Mouse (Mus musculus) testis, adult 2 months (tissue): ENCODE measurements around the gene Arsb. TPM values are rescaled to one million over a fixed set of nuclear protein-coding genes. Genes with fewer than 3 reads are reported as not detected.
A peak's percentile ranks its signal among the peaks of the same experiment; 100 is the strongest.

Experiments
- H3K27ac ChIP-seq: fragments of 200-500 bp; 2 replicates; pipeline ENCODE4 v1.5.1; 2012; ENCODE audit warnings: low read depth, low read length; ENCODE audit not compliant: control insufficient read depth, insufficient read depth
- H3K27me3 ChIP-seq: fragments of 200-500 bp; 2 replicates; pipeline ENCODE4 v1.6.1; 2012; ENCODE audit warnings: mild to moderate bottlenecking, low read length, moderate library complexity; ENCODE audit not compliant: control insufficient read depth, insufficient read depth
- H3K36me3 ChIP-seq: fragments of 200-500 bp; 2 replicates; pipeline ENCODE4 v1.6.1; 2012; ENCODE audit warnings: mild to moderate bottlenecking, low read length; ENCODE audit not compliant: control insufficient read depth, insufficient read depth
- H3K4me1 ChIP-seq: fragments of 200-500 bp; 2 replicates; pipeline ENCODE4 v1.6.1; 2012; ENCODE audit warnings: low read length; ENCODE audit not compliant: control insufficient read depth, insufficient read depth
- H3K4me3 ChIP-seq: fragments of 200-500 bp; 2 replicates; pipeline ENCODE4 v1.5.1; 2012; ENCODE audit warnings: low read depth, mild to moderate bottlenecking, low read length, moderate library complexity, mixed read lengths; ENCODE audit not compliant: control insufficient read depth
- CTCF ChIP-seq: fragments of 200-500 bp; IDR thresholded peaks from 2 replicates; pipeline ENCODE4 v1.5.1; 2012; ENCODE audit warnings: low read depth, mild to moderate bottlenecking, inconsistent platforms, low read length, moderate library complexity; ENCODE audit not compliant: control insufficient read depth, insufficient read depth, insufficient replicate concordance
- POLR2A ChIP-seq: fragments of 200-500 bp; IDR thresholded peaks from 2 replicates; pipeline ENCODE4 v1.6.1; 2012; ENCODE audit warnings: low read depth, mild to moderate bottlenecking, inconsistent platforms, low read length, moderate library complexity; ENCODE audit not compliant: control insufficient read depth
- polyA plus RNA-seq: library from polyadenylated mRNA; depleted of rRNA; stranded (reverse); fragments of >200 nt; gene quantifications from 2 replicates; pipeline ENCODE4 v1.2.3, GENCODE M21; 2012

The Arsb gene
- polyA plus RNA-seq, 1 experiment, result 6.9 TPM

DNA sequence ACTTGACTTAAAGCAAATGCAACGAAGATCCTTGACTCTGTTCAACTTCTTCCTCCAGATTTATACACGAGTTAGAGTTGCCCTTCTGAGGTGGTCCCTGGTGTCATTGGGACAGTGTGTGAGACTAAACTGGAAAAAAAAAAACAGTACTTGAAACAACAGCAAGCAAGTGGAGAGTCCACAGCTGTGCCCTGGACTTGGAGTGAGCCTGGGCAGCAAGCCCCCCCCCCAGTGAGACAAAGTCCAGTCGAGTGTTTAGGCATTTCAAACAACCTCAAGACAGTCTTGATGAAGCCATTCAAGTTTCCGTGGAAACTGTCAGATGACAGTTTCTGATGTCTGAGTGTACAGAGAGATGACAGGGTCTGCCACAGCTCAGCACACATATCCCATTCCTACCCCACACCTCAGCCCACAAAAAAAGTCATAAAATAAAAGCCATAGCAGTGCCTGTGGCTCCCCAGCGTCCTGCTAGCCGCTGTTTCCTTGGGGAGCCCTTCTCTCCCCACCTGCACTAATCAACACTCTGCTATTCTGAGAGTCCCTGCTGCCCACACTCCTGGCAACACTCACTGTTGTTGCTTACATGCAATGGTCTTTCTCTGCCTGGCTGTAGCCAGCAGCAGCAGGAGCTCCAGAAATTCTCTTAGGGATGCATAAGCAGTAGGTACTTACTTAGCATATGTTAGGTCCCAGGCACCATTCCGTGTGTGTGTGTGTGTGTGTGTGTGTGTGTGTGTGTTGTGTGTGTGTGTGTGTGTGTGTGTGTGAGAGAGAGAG lies 159.3 kb downstream of the Arsb start:
- H3K27me3 ChIP-seq, result no peaks in the 10 kb centered on the region
- no peaks in the 10 kb centered on the region for H3K4me1 ChIP-seq
- no peaks in the 10 kb centered on the region for H3K36me3 ChIP-seq
- TF ChIP-seq CTCF (no peak), POLR2A (no peak)
- H3K4me3 ChIP-seq, result no peak overlapping the region
- H3K27ac ChIP-seq, result no peak overlapping the region

DNA sequence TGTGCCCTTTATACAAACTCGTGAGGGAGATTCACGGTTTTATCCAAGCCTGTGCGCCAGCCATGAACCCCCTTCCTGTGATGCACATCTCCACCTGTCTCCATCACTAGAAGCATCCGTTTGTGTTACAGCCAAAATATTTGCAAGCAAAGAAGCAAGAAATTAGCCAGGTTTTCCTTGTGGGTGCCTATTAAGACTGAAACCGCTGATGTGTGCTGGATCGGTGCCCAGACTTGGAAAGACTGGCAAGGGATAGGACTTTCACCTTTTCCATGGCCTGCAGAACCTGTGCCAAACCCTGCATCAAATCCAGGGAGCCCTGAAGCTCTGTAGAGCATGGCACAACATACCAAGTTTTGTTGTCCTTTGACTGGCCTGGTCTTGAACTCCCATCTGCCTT lies 165.0 kb downstream of the Arsb start:
- H3K4me3 ChIP-seq, result no peak overlapping the region
- H3K36me3 ChIP-seq, result no peaks in the 10 kb centered on the region
- TF ChIP-seq POLR2A (no peak), CTCF (no peak)
- no peaks in the 10 kb centered on the region for H3K27me3 ChIP-seq
- H3K4me1 ChIP-seq, result no peaks in the 10 kb centered on the region
- no peak overlapping the region for H3K27ac ChIP-seq

DNA sequence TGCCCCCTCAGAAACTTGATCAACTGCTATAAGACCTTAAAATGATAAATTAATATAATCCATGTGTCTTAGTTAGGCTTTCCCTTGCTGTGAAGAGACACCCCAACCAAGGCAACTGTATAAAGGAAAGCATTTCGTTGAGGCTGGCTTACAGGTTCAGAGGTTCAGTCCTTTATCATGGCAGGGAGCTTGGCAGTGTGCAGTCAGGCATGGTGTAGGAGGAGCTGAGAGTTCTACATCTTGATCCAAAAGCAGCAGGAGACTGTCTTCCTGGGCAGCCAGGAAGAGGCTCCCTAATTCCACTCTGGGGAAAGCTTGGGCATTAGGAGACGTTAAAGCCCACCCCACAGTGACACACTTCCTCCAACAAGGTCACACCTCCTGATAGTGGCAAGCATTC lies 166.7 kb downstream of the Arsb start:
- no peak for TF ChIP-seq CTCF
- TF ChIP-seq POLR2A, result no peak
- no peak overlapping the region for H3K4me3 ChIP-seq

DNA sequence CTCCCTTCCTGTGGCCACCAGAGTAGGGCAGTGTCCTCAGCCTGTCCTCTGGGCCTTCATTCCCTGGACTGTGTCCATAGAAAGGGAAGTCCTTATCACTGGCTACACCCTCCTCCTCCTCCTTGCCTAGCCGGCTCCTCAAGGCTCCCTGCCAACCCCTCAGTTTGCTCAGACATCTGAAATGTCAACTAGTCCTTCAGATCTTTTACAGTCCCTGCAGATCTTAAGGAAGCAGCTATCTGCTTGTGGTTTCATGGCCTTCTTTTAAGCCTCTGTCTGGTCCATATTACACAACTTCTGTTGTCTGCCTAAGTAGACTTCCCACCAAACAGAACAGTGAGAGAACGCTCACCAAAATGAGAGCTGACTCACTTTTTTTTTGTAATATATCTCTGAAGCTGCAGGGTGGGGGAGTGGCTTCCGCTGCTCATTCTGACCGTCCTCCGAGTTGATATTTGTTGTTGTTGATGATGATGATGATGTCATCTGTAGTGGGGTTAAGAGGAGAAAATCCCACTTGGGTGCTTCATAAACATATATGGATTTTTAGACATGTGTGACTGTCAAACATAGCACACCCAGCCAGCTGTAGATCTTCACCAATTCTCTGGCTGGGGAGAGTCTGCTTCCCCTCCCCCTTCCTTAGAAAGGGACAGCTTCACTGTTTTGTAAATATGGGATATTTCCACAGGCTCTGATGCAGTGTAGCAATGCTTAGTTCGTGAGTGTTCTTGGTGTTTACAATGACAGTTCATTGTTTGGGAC lies 168.1 kb downstream of the Arsb start:
- Histone ChIP-seq H3K27me3 (no peaks in the 10 kb centered on the region), H3K36me3 (no peaks in the 10 kb centered on the region), H3K27ac (peak overlapping the region; percentile 30; the same call in 1 of the 2 replicates), H3K4me3 (no peak overlapping the region), H3K4me1 (no peaks in the 10 kb centered on the region)
- TF ChIP-seq POLR2A, result no peak
- no peak for TF ChIP-seq CTCF

More for the DNA sequence above, 166.7 kb downstream of the Arsb start:
- H3K27me3 ChIP-seq, result no peaks in the 10 kb centered on the region
- no peaks in the 10 kb centered on the region for H3K4me1 ChIP-seq
- H3K36me3 ChIP-seq, result no peaks in the 10 kb centered on the region
- H3K27ac ChIP-seq, result no peak overlapping the region

DNA sequence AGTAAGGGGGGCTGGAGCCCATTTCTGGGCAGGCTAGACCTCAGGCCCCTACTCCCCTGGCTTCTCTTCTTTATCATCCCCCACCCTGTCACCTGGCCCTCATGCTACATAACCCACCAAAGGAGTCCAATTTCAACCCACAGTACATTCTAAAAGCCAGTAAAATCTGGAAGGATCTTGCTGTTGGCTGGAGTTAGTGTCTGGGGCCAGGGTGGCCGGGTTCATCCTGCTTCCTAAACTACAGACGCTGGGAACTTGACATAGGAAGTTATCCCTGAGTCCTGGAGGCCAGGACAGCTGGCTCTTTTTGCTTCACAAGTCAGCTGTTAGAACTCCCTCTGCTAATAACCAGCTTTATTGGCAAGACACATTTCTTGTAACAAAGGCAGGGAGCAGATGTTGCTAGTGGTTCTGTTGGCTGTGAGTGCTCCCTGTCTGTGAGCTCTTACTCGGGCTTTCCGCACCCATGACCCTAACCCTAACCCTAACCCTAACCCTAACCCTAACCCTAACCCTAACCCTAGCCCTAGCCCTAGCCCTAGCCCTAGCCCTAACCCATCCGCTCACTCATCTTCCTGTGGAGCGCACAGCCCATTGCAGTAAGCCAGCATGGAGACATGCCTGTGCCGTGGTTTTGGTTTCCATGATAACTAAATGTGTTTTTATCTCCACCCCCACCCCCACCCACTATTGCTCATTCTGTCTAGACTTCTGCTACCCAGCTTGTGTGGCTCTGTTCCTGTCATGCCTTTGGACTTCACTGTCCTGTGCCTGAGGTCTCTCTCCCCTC lies 169.5 kb downstream of the Arsb start:
- no peak for TF ChIP-seq POLR2A
- TF ChIP-seq CTCF, result no peak
- H3K4me3 ChIP-seq, result no peak overlapping the region
- H3K36me3 ChIP-seq, result no peaks in the 10 kb centered on the region
- H3K27me3 ChIP-seq, result no peaks in the 10 kb centered on the region
- H3K27ac ChIP-seq, result no peak overlapping the region
- no peaks in the 10 kb centered on the region for H3K4me1 ChIP-seq

DNA sequence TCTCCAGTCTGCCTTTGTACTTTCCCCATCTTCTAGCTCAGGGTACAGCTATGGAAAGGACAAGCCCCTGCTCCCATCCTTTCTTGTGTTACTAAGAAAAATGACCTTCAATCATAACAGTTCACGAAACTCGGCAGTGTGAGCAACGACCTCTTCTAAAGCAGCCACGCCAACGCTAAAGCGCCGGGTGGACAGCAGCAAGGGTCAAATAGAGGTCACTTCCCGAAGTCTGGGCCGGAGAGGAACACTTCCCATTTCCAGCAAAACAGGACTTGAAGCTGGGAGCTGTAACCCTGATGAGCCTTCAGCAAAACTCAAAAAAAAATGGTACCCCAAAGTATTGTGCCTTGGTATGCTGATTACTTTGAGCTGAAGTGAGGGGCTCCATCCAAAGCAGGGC lies 179.6 kb downstream of the Arsb start:
- no peaks in the 10 kb centered on the region for H3K36me3 ChIP-seq
- TF ChIP-seq CTCF (no peak), POLR2A (no peak)
- no peak overlapping the region for H3K27ac ChIP-seq
- H3K27me3 ChIP-seq, result no peaks in the 10 kb centered on the region
- no peak overlapping the region for H3K4me3 ChIP-seq
- H3K4me1 ChIP-seq, result no peaks in the 10 kb centered on the region

DNA sequence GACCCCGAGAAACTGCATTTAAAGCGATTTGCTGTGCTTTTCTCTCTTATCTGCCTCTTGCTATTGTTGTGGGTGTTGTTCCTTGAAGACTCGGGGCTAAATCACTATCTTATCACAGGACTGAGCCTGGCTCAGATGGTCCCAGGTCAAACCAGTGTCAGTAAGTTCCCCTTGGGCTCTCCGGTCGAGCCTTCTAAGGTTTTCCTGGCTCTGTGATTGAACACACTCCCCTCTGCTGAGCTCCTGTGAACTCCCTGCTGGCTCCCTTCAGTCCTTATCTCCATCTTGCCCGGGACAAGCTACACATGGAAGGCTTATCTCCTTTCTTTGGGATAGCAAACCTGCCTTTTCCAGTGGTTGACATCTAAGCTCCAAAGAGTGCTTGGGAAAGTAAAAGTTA lies 180.1 kb downstream of the Arsb start:
- Histone ChIP-seq H3K27ac (no peak overlapping the region), H3K4me1 (no peaks in the 10 kb centered on the region), H3K27me3 (no peaks in the 10 kb centered on the region), H3K4me3 (no peak overlapping the region), H3K36me3 (no peaks in the 10 kb centered on the region)
- TF ChIP-seq CTCF, result no peak
- no peak for TF ChIP-seq POLR2A
